Mouse (Mus musculus) liver, embryonic 18 days (tissue): ENCODE data around the gene Trim41. TPM values are rescaled to one million over a fixed set of nuclear protein-coding genes. Genes with fewer than 3 reads are reported as not detected.

Experiments used
- polyA plus RNA-seq: library from polyadenylated mRNA; depleted of rRNA; stranded (reverse); fragments of >200 nt; gene quantifications from 2 replicates; pipeline ENCODE4 v1.2.3, GENCODE M21; 2012; rRNA removed

Trim41 gene
- 9.0 and 11.4 TPM in 2 replicates for polyA plus RNA-seq

DNA sequence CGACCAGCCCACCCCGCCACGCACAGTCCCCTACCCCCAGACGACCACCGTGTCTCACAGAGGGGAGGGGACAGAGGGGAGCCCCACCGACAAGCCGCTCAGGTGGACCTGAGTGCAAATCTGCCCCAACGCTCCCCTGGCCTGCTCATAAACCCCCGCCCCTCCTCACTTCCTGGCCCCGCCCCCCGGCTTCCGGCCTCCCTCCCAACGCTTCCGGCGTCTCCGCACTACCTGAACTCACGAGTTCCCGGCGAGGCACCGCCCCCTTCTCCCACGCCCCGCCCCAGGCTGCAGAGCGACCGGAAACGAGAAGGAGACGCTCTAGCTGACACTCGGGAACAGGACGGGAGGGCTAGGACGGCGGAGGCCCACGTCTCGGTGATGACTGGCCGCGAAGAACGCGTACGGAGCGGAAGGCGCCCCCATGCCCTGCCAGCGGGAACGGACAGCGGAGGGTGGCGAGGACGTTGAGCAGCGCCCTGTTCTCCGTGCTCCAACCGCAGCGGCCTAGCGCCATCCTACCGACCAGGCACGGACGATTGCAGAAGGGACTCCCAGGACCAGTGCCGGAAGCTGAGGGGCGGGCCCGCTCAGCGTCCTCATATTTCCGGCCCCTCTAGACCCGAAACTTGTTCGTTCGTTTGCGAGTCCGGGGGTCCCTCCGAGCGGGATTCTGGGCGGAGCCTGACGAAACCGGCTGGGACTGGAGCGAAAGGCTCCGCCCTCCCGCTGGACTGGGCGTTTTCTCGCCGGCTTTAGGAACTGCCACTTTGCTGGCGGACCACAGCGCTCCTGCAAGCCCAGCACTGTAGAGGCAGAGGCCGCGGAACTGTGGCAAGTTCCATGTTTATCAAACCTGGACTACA is at the start of gene Trim41:
Gene Trim41 (minus strand): TSS at position 554 of the 866 bp plus-strand sequence.

DNA sequence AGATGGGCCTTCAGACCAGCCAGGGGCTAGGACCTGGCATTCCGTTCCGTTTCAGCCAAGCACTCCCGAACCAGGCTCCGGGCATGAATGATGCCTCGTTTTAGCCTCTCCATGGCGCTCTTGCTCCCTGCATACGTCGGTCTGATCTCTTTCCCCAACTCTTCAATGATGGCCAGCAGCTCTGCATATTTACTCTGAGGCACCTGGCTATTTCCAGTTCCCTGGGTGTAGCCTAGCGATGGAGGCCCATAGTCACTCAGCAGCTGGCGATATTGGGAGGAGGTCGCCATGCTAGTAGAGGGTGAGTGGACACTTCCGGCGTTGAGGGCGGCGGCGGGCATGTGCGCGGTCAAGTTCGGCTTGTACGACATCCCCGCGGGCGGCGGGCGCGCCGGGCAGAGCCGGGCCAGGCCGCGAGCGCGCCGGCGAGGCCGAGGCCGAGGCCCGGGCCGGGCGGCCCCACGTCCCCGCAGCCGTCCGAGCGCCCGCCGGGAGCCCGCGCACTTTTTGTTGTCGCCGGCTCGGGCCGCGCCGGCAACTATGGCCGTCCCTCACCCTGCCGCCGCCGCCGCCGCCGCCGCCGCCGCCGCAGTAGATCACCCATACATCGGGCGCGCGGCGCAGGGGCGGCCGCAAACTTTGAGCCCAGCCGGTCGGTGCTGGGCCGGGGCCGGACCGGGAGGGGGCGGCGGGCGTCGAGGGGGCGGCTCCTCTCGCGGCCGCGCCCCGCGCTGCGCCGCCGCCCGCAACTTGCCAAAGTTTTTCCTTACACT is 9.0 kb upstream of the Trim41 start, which contains the start of the genes Trim7 and Gm12184:
Gene Trim7 (plus strand): TSS at position 162 of the 773 bp plus-strand sequence.
Gene Gm12184 (minus strand): TSS at position 677 of the 773 bp plus-strand sequence.

DNA sequence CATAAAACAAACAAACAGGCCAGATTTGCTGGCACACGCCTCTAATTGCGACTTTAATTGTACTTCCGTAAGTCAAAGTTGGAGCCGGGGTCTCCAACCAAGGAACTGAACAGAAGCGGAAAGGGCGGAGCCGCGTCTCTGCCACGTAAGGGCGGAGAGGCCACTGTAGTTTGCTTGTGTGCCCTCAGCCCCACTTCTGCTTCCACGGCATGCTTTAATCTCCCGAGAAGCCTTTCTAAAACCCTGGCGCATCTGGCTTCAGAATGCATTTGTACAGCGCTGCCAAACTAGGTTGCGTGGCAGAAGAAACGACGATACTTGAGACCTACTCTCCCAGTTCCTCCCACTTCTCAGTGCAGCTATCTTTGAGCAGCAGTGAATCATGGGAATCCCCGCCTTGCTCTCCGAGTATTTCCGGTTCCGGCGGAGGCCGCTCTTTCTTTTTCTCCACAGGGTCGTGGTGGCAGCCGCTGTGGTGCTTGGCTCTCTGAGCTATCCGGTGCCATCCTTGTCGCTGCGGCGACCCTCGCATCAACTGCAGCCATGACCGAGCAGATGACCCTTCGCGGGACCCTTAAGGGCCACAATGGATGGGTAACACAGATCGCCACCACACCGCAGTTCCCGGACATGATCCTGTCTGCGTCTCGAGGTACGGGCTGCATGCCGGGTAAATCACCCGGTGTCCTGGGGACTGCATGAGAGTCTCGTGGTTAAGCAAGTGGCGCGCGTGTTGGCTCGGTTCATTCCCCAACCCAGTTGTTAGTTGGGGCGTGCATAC is 17.0 kb downstream of the Trim41 start, which contains the start of gene Rack1:
Gene Rack1 (plus strand): TSS at position 412 of the 781 bp plus-strand sequence.

Other genes with a start within 250 kb of the Trim41 start
- gene Rack1, start 17.0 kb downstream of the Trim41 start, polyA plus RNA-seq, result 1,065 and 1,125 TPM in 2 replicates
- gene Trim7, start 8.8 kb upstream of the Trim41 start, polyA plus RNA-seq, result 0.88 and 0.94 TPM in 2 replicates
- 7.7 and 8.0 TPM in 2 replicates for gene Gm12184, start 9.3 kb upstream of the Trim41 start, polyA plus RNA-seq
- 35.4 and 48.5 TPM in 2 replicates for gene Irgm1, start 54.3 kb upstream of the Trim41 start, polyA plus RNA-seq
- 0.96 and 0.99 TPM in 2 replicates for gene Gm5431, start 84.9 kb upstream of the Trim41 start, polyA plus RNA-seq
- gene Psme2b, start 128.8 kb upstream of the Trim41 start, polyA plus RNA-seq, result 2.2 and 2.8 TPM in 2 replicates
- gene Olfr56, start 161.5 kb upstream of the Trim41 start, polyA plus RNA-seq, result 0.42 TPM in 2 replicates
- 0.67 and 0.99 TPM in 2 replicates for gene 9930111J21Rik1, start 162.0 kb upstream of the Trim41 start, polyA plus RNA-seq
- 0.16 and 0.17 TPM in 2 replicates for gene Gm12185, start 174.9 kb upstream of the Trim41 start, polyA plus RNA-seq
- 9.5 and 11.9 TPM in 2 replicates for gene Tgtp1, start 176.8 kb upstream of the Trim41 start, polyA plus RNA-seq
- 1.9 TPM in 2 replicates for gene 9930111J21Rik2, start 233.9 kb upstream of the Trim41 start, polyA plus RNA-seq
- gene Tgtp2, start 246.9 kb upstream of the Trim41 start, polyA plus RNA-seq, result 1.8 and 5.0 TPM in 2 replicates